Mouse (Mus musculus): Measurements from ENCODE around the gene Vmn1r221. TPM values are rescaled to one million over a fixed set of nuclear protein-coding genes. Genes with fewer than 3 reads are reported as not detected.

Vmn1r221 gene
- not detected in 2 replicates for polyA plus RNA-seq (2012; rRNA removed)

DNA sequence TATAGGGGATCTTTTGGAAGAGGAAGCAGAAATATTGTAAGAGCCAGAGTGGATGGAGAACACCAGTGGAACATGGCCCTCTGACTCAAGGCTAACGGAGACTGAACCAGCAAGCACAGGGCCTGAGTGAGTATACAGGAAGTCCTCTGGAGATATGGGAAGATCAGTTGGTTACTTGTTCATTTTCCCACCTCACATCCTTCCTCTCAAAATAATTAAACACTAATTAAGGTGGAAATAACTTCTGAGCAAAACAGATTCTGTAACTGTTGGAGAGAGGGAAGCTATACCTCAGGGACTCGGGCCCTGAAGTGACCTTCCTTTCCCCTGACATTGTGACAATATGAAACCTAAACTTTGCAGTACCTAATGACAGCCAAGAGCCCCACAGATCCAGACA lies at the start of gene Vmn1r221:
TSS of gene Vmn1r221 (plus strand) at position 301 of the 400 bp plus-strand sequence.

DNA sequence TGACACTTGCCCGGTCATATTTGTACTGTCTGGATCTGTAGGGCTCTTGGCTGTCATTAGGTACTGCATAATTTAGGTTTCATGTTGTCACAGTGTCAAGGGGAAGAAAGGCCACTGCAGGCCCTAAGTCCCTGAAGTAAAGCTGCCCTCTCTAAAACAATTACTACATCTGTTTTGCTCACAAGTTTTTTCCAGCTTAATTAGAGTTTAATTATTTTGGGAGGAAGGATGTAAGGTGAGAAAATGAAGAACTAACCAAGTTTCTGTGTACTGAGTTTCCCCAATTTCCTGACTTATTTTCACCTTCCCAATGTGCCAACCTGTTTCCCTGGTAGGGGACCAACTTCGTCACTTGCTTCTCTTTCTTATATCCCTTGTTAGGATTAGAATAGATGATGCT lies 26.1 kb upstream of the Vmn1r221 start, which contains the start of gene Vmn1r220:
TSS of gene Vmn1r220 (minus strand) at position 101 of the 400 bp plus-strand sequence.

DNA sequence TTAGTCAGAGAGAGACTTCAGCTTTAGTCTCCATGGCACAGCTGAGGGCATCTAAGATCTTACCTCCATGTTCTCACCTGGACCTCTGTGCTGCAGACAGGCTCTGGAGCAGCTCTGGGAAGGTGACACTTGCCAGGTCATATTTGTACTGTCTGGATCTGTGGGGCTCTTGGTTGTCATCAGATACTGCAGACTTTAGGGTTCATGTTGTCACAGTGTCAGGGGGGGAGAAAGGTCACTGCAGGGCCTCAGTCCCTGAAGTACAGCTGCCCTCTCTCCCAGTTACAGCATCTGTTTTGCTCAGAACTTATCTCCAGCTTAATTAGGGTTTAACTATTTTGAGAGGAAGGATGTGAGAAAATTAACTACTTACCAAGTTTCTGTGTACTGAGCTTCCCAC lies 21.9 kb downstream of the Vmn1r221 start, which contains the start of gene Vmn1r222:
TSS of gene Vmn1r222 (minus strand) at position 101 of the 400 bp plus-strand sequence.

DNA sequence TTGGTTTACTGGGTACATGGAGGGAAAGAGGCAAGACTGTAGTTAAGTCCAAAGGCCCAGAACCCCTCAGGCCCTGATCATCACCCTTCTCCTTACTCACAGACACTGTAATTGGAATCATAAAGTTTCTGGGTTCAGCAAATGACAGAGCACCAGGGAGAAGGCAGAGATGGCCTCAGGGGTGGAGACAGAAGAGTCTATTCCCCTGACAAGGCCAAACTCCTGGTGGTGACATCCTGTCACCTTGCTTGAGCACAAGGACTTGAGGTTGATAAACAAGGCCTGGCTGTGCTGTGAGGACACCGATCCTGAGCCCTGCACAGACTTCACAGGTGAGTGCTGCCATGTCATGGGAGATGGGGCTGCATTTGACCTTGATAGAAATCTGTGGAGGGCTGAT lies 32.9 kb downstream of the Vmn1r221 start, which contains the start of gene Vmn1r223:
TSS of gene Vmn1r223 (plus strand) at position 301 of the 400 bp plus-strand sequence.

Other genes starting within 250 kb of the Vmn1r221 start
- gene Vmn1r213, start 206.5 kb upstream of the Vmn1r221 start, polyA plus RNA-seq (2012; rRNA removed): not detected in 2 replicates
- gene Vmn1r214, start 183.7 kb upstream of the Vmn1r221 start, polyA plus RNA-seq (2012; rRNA removed): not detected in 2 replicates
- gene Vmn1r215, start 146.1 kb upstream of the Vmn1r221 start, polyA plus RNA-seq (2012; rRNA removed): not detected in 2 replicates
- not detected in 2 replicates for gene Vmn1r217, start 95.9 kb upstream of the Vmn1r221 start, polyA plus RNA-seq (2012; rRNA removed)
- not detected in 2 replicates for gene Vmn1r218, start 81.0 kb upstream of the Vmn1r221 start, polyA plus RNA-seq (2012; rRNA removed)
- not detected in 2 replicates for gene Vmn1r219, start 54.8 kb upstream of the Vmn1r221 start, polyA plus RNA-seq (2012; rRNA removed)
- gene Vmn1r220, start 26.2 kb upstream of the Vmn1r221 start, polyA plus RNA-seq (2012; rRNA removed): not detected in 2 replicates
- gene Vmn1r222, start 21.8 kb downstream of the Vmn1r221 start, polyA plus RNA-seq (2012; rRNA removed): not detected in 2 replicates
- gene Vmn1r223, start 33.0 kb downstream of the Vmn1r221 start, polyA plus RNA-seq (2012; rRNA removed): not detected in 2 replicates
- gene Zfp322a, start 155.1 kb downstream of the Vmn1r221 start, polyA plus RNA-seq (2012; rRNA removed): 0.19 and 0.23 TPM in 2 replicates
- 0.47 and 0.56 TPM in 2 replicates for gene Abt1, start 209.7 kb downstream of the Vmn1r221 start, polyA plus RNA-seq (2012; rRNA removed)

Data from stomach, adult 2 months (tissue).